In genomic region chr9:42471214-42471613, GRCm38 (mm10) we compare ENCODE assay signal across 8 mouse cellular contexts. TPM values are rescaled to one million over a fixed set of nuclear protein-coding genes. Genes with fewer than 3 reads are reported as not detected.
DNase-seq lines count a peak whose midpoint lies in the region; ATAC-seq lines count a peak whose summit lies in the region.

No protein-coding gene starts in this region.

- 47% methylated on average over 4 of the region's 4 CpGs for WGBS in embryonic facial prominence, embryonic 13.5 days
- 46% methylated on average over 4 of the region's 4 CpGs for WGBS in heart, embryonic 12.5 days
- WGBS in kidney, embryonic 14.5 days = 46% methylated on average over 4 of the region's 4 CpGs

- H3K36me3 ChIP-seq in embryonic facial prominence, embryonic 13.5 days = peaks cover 11% of the 10 kb centered on the region
- H3K36me3 ChIP-seq in heart, embryonic 12.5 days = no peaks in the 10 kb centered on the region
- no peaks in the 10 kb centered on the region for H3K36me3 ChIP-seq in kidney, embryonic 14.5 days (ENCODE audit: control insufficient read depth, insufficient read depth, low read length)

- peak overlapping the region; percentile 88 for H3K4me2 ChIP-seq in embryonic facial prominence, embryonic 13.5 days
- peak overlapping the region; percentile 77 for H3K4me2 ChIP-seq in heart, embryonic 12.5 days
- H3K4me2 ChIP-seq in kidney, embryonic 14.5 days (replicated peaks; ENCODE audit: low read depth, low read length) = peak overlapping the region; percentile 55

- peak overlapping the region; percentile 91 for H3K9ac ChIP-seq in embryonic facial prominence, embryonic 13.5 days
- peak overlapping the region; percentile 77 for H3K9ac ChIP-seq in heart, embryonic 12.5 days
- peak overlapping the region; percentile 79; the same call in 1 of the 2 replicates for H3K9ac ChIP-seq in kidney, embryonic 14.5 days (ENCODE audit: low read depth, low read length)

- H3K4me1 ChIP-seq in embryonic facial prominence, embryonic 13.5 days = peaks cover 17% of the 10 kb centered on the region
- H3K4me1 ChIP-seq in heart, embryonic 12.5 days (replicated peaks) = peaks cover 15% of the 10 kb centered on the region
- peaks cover 4% of the 10 kb centered on the region; the same call in 1 of the 2 replicates for H3K4me1 ChIP-seq in kidney, embryonic 14.5 days (ENCODE audit: control insufficient read depth, insufficient read depth, low read length)

- no peaks in the 10 kb centered on the region for H3K9me3 ChIP-seq in embryonic facial prominence, embryonic 13.5 days
- H3K9me3 ChIP-seq in heart, embryonic 12.5 days (replicated peaks) = no peaks in the 10 kb centered on the region
- no peaks in the 10 kb centered on the region for H3K9me3 ChIP-seq in kidney, embryonic 14.5 days (ENCODE audit: control insufficient read depth, low read length)

- DNase-seq in cerebellum, adult 11-12 months = peak; percentile 31
- DNase-seq in MN1 (ENCODE audit: low spot score) = peak; percentile 52
- DNase-seq in lung, postnatal 10 days = peak; percentile 78
- peak; percentile 63 for DNase-seq in skeletal muscle tissue, adult 2 months (ENCODE audit: low read depth, low spot score)

- ATAC-seq in cerebellum, adult (ENCODE audit: insufficient number of reproducible peaks, low FRiP score, low TSS enrichment) = no peak
- ATAC-seq in embryonic facial prominence, embryonic 13.5 days (ENCODE audit: insufficient number of reproducible peaks, insufficient read depth, low FRiP score, low TSS enrichment, low read depth) = no peak
- peak; percentile 82 for ATAC-seq in heart, embryonic 12.5 days (ENCODE audit: insufficient number of reproducible peaks, low FRiP score)
- ATAC-seq in kidney, embryonic 14.5 days (ENCODE audit: low FRiP score, low TSS enrichment) = 0 out of 2 replicates have a peak, but pooled peaks have one; percentile 29

- peak overlapping the region; percentile 97 for H3K4me3 ChIP-seq in embryonic facial prominence, embryonic 13.5 days
- peak overlapping the region; percentile 76 for H3K4me3 ChIP-seq in heart, embryonic 12.5 days
- peak overlapping the region; percentile 67 for H3K4me3 ChIP-seq in kidney, embryonic 14.5 days (ENCODE audit: low read length)

- H3K27ac ChIP-seq in embryonic facial prominence, embryonic 13.5 days = peak overlapping the region; percentile 62
- no peak overlapping the region for H3K27ac ChIP-seq in heart, embryonic 12.5 days (ENCODE audit: poor library complexity, severe bottlenecking)
- peak overlapping the region; percentile 63; the same call in 1 of the 2 replicates for H3K27ac ChIP-seq in kidney, embryonic 14.5 days (ENCODE audit: low read depth, low read length)

- H3K27me3 ChIP-seq in embryonic facial prominence, embryonic 13.5 days = peaks cover 13% of the 10 kb centered on the region
- peaks cover 71% of the 10 kb centered on the region for H3K27me3 ChIP-seq in heart, embryonic 12.5 days (replicated peaks)
- H3K27me3 ChIP-seq in kidney, embryonic 14.5 days (ENCODE audit: control insufficient read depth, insufficient read depth, low read length) = no peaks in the 10 kb centered on the region

RNA-seq across cellular contexts. Expression of gene Tbcel, which starts 36.4 kb away (rescaled TPM):
- 4.6 and 4.9 TPM in 2 replicates for polyA plus RNA-seq in embryonic facial prominence, embryonic 13.5 days (2015; fragmentation: Nextera tagmentation; extraction: Ambion mirVana)
- polyA plus RNA-seq in heart, embryonic 12.5 days (2016; fragmentation: Nextera tagmentation; extraction: Ambion mirVana) = 5.2 and 5.4 TPM in 2 replicates
- 6.6 and 7.3 TPM in 2 replicates for polyA plus RNA-seq in kidney, embryonic 14.5 days (2014; fragmentation: Nextera tagmentation; extraction: Ambion mirVana)

Comparison
In these comparisons a context has a peak if more than half of its experiments do, and no peak if none do; other contexts are left out.
1. ATAC-seq: peak in heart, embryonic 12.5 days (single experiment) and kidney, embryonic 14.5 days (single experiment); none in cerebellum, adult (single experiment) and embryonic facial prominence, embryonic 13.5 days (single experiment).
2. Peak in every context shown above with its lines, with median percentiles within 50 percentile points of each other: DNase-seq, H3K4me2 ChIP-seq, H3K4me3 ChIP-seq and H3K9ac ChIP-seq.